13 mouse cellular contexts compared by ENCODE assay signal in the genomic region with DNA sequence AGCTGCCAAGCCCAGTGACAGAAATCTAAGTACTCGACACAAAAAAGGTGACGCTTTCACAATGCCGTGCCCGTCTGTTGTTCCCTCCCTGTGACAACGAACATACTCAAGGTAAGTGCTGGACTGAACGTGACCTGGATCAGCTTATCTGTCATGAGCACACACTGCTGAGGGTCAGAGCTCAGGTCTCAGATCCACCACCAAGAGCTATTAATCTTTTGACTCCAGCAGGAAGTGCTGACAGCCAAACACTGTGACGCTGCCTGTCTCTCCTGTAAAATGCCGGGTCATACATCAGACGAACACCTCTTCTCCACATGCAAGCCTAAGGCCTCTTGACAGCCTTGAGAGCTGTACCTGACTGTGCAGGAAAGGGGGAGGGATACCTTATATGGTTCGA.
A peak's percentile ranks its signal among the peaks of the same experiment; 100 is the strongest.
DNase-seq lines count a peak whose midpoint lies in the region; ATAC-seq and TF ChIP-seq lines count a peak whose summit lies in the region.
"Had no signal": no experiment of that assay in that cellular context is flagged by ENCODE, and none has a peak within 500 bp of the region (broad histone marks: within the 10 kb centered on the region; RNA-seq: fewer than 3 reads in every experiment).

No protein-coding gene starts in this region.

- H3K4me1 ChIP-seq in heart, embryonic 13.5 days, result peaks cover 14% of the 10 kb centered on the region
- no peaks in the 10 kb centered on the region for H3K4me1 ChIP-seq in heart, adult 2 months (ENCODE audit: control insufficient read depth, insufficient read depth, low read length)

- H3K9me3 ChIP-seq in heart, embryonic 13.5 days, result no peaks in the 10 kb centered on the region

- no peak for TF ChIP-seq POLR2A in heart, adult 2 months (IDR thresholded peaks at IDR 0.05; ENCODE audit: insufficient read depth, low read depth, low read length)

- 0 out of 2 replicates have a peak overlapping the region, but pooled peaks have one; percentile 24 for H3K9ac ChIP-seq in heart, embryonic 13.5 days
- H3K9ac ChIP-seq in heart, adult 2 months (ENCODE audit: low read depth, low read length), result no peak overlapping the region
- H3K9ac ChIP-seq: forebrain, postnatal 0 days had no signal

- peak overlapping the region; percentile 42; the same call in 1 of the 2 replicates for H3K27ac ChIP-seq in heart, embryonic 13.5 days (replicated peaks)
- no peak overlapping the region for H3K27ac ChIP-seq in heart, adult 2 months
- no peak overlapping the region for H3K27ac ChIP-seq in layer of hippocampus, adult 2 months

- ATAC-seq in heart, embryonic 13.5 days (ENCODE audit: extremely low read depth, insufficient number of reproducible peaks, low FRiP score, low TSS enrichment), result peak; percentile 48; the same call in 1 of the 2 replicates
- ATAC-seq: forebrain, postnatal 0 days; hindbrain, embryonic 16.5 days had no signal

- intact Hi-C loops in heart, adult 2 months (cut with DNase I), result no loop called here

- H3K27me3 ChIP-seq in heart, embryonic 13.5 days (replicated peaks), result no peaks in the 10 kb centered on the region
- H3K27me3 ChIP-seq in heart, adult 2 months (ENCODE audit: control insufficient read depth, insufficient read depth, low read length), result no peaks in the 10 kb centered on the region

- 10% methylated on average over 10 of the region's 10 CpGs for WGBS in heart, embryonic 13.5 days
- 23% methylated on average over 10 of the region's 10 CpGs for WGBS in heart, adult 2 months

- H3K4me2 ChIP-seq in heart, embryonic 13.5 days, result peak overlapping the region; percentile 44

- H3K4me3 ChIP-seq in heart, embryonic 13.5 days, result no peak overlapping the region
- no peak overlapping the region for H3K4me3 ChIP-seq in heart, adult 2 months
- H3K4me3 ChIP-seq in layer of hippocampus, adult 2 months, result no peak overlapping the region

- H3K36me3 ChIP-seq in heart, embryonic 13.5 days, result no peaks in the 10 kb centered on the region
- H3K36me3 ChIP-seq in heart, adult 2 months (ENCODE audit: control insufficient read depth, insufficient read depth, low read length), result no peaks in the 10 kb centered on the region

- no peak for DNase-seq in heart, adult 2 months
- peak; percentile 33 for DNase-seq in retina, postnatal 1 day
- no peak for DNase-seq in retina, embryonic 14.5 days (ENCODE audit: low spot score)
- peak; percentile 58 for DNase-seq in liver
- DNase-seq in yolk sac, embryonic 10.5 days (ENCODE audit: low spot score), result peak; percentile 76
- DNase-seq in thymus, postnatal 0 days (ENCODE audit: low spot score), result no peak
- no peak for DNase-seq in layer of hippocampus, adult 2 months (ENCODE audit: low spot score in 2 of 2)
- DNase-seq: adrenal gland, postnatal 10 days; cerebellum, postnatal 25 days; forebrain, postnatal 0 days; right cerebral cortex, postnatal 4 days had no signal

- TF ChIP-seq CTCF in heart, adult 2 months (IDR thresholded peaks at IDR 0.05), result no peak
- TF ChIP-seq CTCF in layer of hippocampus, adult 2 months (conservative IDR thresholded peaks at IDR 0.05), result no peak

- TF ChIP-seq EP300 in heart, adult 2 months (IDR thresholded peaks at IDR 0.05; ENCODE audit: insufficient read depth, low read depth, low read length), result no peak

- no peaks in the 10 kb centered on the region for H3K79me2 ChIP-seq in heart, adult 2 months (replicated peaks; ENCODE audit: control insufficient read depth, insufficient read depth, low read length)

Comparison
In these comparisons a context has a peak if more than half of its experiments do, and no peak if none do; other contexts are left out.
1. DNase-seq: peak in retina, postnatal 1 day (single experiment), liver (single experiment) and yolk sac, embryonic 10.5 days (single experiment); none in heart, adult 2 months (0 of 2), retina, embryonic 14.5 days (single experiment), thymus, postnatal 0 days (single experiment) and layer of hippocampus, adult 2 months (0 of 2).